Mouse (Mus musculus) adrenal gland, adult 18-20 months (tissue): ENCODE results near the gene Fgf14. TPM values are rescaled to one million over a fixed set of nuclear protein-coding genes. Genes with fewer than 3 reads are reported as not detected.
"Not testable (repeated sequence)": the region's sequence is repeated elsewhere in the genome, so short reads cannot be mapped to it uniquely, and the experiment has no call there.

Source experiments
- DNase-seq, 2 experiments: peaks; one replicate each; pipeline ENCODE4 v3.0.0; 2021 to 2022; ENCODE audit warnings: low spot score in 2 of 2
- long read RNA-seq, 2 experiments: library from polyadenylated mRNA; stranded (forward); transcript quantifications; one replicate each; pipeline ENCODE4 v2.0.0; 2021
- total RNA-seq, 2 experiments: library from RNA; stranded (reverse); gene quantifications; 1 replicate in 1 of 2; 2 replicates in 1 of 2; pipeline ENCODE4 v1.2.3; 2021

Fgf14 gene
- 1 to 10 TPM; 1.3 to 1.8 TPM for total RNA-seq
- long read RNA-seq, experiment 1, partial matches to known transcripts: 0 of 2 reads
- long read RNA-seq, experiment 1, other reads (novel, unspliced or antisense): 2 of 2 reads
- long read RNA-seq, experiment 2, partial matches to known transcripts: 0 of 1 reads
- long read RNA-seq, experiment 2, other reads (novel, unspliced or antisense): 0 of 1 reads

DNA sequence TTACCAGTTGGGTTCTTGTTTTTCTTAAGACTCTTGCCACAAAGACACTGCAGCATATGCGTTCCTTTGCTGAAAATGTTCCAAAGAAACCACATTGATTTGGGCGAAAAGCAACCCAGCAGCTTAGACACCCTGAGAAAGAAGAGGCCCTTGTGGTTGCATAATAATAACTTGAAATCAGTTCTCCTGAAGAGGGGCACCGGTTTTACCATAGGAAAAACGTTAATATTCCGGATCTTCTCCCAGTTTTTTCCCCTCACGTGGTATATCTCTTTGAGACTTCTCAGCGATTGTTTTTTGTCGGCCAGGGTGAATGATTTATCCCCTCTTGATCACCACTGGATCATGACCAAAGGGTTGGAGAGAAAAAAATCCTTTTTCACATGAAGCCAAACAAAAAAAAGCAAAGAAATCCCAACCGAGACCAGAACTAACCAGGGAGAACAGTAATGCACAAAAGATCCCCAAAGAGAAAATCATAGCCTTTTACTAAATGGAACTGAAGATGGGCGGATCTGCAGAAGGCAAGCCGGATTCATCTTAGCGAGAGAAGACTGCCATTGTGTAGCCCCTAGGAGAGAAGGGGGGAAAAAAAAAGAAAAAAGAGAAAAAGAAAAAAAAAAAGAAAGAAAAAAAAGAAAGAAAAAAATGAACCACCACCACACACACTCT is at the start of gene Fgf14:
Gene Fgf14, minus strand, starts transcription at position 622 of the 672 bp plus-strand sequence.
- DNase-seq: no peak

DNA sequence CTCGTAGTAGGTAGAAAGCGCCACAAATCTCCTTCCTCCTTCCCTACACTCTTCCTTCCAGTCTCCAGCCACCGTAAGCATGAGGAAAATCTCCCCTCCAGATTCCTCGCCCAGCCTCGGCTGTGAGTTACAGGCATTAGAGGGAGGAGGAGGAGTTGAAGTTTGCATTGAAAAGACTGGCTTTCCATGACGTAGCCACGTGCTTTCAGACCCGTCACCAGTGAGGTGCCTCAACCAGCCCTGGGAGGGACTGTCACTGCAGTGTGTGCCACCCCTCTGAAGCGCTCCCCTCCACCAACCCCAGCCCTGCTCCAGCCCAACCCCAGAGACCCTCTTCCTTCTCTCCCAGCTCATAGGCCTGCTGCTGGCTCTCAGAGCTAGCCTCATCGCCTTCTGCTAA is 452 bp upstream of the Fgf14 start:
- DNase-seq: no peak

DNA sequence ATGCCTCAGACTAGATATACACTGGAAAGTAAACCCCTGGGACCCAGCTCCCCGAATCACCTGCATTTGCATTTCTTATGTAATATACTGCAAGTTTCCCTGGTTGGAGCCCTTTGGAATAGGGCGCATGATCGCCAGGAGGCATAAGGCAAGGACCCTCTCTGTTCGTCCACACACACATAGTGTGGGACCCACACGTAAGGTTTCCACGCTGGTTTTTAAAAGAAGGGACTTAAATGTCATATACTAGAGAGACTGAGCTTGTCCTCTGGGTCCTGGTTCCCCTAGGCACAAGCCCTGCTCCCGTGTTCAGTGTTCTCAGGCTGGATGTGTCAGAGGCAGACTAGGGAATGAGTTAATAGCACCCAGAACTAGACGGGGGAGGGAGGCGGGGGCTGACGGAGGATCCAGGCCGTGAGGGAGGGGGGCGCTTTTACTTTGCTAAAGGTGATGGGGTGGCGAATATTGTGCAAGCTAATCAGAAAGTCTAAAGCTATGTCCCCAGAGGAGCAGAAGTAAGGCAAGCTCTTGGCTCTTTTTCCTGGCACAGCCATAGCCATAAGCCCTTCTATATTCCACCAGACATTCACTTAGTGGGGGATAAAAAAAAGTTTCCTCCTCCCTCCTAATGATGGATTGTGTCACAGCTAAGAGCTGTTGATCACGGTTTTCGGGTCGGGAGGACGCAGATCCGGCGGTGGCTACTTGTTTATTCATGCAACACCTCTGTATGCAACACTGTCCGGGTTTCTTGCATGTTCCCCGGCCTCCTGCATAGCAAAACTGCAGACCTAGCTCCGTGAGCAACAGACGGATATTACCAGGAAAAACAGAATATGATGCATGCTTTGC is 1.0 kb downstream of the Fgf14 start:
- DNase-seq: no peak

DNA sequence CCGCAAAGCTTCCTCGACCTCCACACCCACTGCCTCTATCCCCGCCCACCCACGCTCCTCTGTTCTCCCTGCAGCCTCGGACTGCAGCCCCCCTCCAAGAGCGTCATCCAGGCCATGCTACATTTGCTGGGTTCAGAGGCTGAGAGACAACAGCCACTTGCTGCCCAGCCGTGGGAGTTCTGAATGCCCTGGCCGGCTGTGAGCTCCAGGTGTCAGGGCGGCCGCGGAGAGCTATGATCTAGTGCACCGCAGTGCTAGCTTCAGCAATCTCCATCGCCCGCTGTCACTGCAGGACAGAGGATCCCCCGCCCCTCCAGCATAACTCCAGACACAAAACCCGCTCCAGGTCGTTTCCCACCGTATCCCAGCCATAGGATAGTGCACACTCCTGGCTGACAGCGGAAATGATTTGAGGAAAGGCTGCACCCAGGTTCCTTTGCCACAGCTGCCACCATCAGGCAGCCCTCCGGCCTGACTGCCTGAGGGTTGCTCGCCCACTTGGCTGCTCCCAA is 1.7 kb downstream of the Fgf14 start:
- no peak for DNase-seq

DNA sequence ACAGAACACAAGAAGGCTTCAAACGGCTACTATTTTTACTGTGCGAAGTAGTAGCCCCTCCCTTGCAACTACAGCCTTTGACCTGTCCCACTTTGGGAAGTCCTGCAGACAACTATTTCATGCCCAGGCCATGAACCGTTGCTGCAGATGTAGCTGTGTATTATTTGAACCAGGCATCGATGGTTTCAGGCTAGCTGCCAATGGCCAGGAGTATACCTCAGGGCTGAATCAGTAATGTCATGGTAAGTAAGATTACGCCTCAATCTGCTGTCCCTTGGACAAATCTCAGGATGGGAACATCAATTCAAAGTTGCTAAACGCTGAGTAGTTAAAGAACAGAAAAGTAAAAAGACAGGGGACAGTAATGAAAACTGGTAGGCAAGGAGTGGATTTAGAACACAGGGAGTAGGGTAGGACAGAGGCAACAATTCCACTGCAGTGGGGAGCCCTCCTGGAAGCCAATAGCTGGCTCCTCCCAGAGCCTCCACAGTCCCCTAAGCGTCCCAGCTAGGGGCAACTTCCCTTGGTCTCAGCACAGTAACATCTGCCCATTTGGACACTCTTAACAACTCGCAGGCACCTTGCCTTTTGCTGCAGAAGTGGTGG is 2.3 kb downstream of the Fgf14 start:
- no peak for DNase-seq

DNA sequence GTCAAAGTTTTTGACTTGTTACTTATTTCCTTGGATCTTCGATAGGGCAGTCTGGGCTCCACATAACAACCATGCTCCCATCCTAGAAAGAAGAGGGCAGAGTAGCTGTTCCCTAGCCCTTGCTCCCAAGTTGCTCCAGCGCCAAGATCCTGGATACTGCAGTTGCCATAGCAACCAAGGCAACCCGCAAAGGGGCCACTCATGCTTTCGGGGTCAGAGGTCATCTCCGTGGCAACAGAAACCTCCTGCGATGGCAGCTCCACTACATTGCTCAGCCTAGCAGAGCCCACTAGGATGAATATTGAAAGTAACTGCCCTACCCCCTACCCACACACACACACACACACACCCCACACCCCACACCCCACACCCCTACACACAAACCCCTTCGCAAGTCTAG is 7.2 kb downstream of the Fgf14 start:
- DNase-seq: no peak

GRCm38 (mm10) chr14:124642822-124643221 is 34.1 kb downstream of the Fgf14 start:
- no peak for DNase-seq

- no peak for DNase-seq
Measured at GRCm38 (mm10) chr14:124634881-124635280, 42.0 kb downstream of the Fgf14 start.

DNA sequence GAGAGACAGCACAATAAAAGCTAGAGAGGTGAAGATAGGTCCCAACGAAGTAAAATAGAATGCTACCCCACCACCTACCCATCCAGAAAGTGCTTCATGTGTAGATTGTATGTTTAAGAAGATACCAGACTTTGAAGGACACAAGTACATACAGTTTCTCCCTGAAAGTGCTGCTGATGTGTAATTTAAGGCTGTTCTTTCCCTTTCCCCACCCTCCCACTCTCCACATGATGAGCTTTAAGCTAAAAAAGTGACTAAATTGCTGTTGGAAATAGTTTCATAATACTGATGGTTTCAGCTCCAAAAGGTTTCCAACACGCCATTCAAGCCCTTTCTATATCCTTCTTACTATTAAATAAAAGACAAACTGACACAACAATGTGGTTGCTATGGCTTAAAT is 63.5 kb downstream of the Fgf14 start:
- DNase-seq: no peak

DNA sequence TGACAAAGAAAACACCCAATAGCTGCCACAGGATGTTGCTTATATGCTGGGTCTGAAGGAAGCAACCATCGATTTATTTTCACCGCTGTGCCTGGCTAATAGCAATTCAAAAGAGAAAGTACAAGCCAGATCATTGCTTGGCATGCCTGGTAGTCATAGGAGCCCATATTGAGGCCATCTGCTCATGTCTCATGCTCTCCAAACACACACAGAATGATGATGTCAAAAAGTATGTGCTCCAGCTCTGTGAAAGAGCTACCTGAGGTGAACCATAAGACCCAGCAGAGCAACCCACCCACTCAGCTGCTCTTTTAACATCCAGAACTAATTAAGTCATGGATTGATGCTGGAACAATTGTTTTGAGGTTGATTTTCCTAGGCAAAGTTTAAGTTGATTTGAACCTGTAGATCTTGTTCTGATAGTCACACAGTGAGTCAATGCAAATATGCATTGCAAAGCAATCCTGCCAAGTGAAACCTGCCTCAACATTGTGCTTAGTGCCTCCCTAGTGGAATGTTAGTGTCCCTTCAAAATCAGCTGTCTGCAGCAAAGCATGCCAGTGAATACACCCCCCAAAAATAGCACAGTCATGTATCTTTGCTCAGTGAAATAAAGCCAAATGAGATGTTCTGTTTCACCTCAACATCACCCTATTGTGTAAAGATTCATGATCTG is 70.8 kb downstream of the Fgf14 start:
- no peak for DNase-seq

DNA sequence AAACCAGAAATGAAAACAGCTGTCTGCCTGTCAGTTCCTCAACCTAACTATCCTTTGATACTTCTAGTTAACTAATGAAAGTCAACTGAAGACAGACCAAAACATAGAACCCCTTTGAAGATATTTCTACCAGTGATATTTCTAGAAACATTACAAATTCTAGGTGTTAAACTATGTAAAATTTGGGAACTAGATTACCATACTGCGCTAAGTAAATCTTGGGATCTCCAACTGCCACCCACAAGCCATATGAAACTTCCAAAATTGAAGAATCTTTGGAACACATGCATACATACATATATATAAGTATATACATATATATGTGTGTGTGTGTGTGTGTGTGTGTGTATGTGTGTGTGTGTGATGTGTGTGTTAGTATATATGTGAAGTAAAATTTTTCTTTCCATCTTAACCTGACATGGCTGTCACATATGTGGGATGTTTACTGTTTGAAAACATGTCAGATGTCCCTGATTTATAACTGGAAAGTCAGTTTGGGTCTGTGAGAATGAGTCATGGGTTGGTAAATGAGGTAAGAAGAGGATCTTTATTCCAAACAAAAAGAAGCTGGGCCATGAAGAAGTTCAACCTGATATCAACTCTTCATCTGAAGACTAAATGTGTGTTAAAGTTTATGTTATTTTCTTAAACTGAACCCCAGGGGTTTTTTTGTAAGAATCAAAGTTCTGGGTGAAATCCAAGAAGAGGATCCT is 71.7 kb downstream of the Fgf14 start:
- DNase-seq: no peak

DNA sequence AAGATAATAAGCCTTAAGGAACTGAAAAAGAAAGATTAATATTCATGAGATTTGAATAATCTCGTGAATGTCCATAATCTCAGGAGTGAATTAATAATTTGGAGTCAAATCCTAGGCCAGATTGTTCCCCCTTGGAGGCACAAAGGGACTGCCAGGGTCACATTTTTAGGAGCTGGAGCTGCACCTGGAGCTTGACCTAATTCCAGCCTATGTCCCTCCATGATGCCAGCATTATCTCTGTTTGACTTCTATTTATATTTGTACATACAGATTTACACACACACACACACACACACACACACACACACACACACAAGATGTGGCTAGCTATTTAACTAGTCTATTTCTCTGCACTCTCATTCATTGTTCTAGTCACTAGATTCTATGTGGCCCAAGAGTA is 100.4 kb downstream of the Fgf14 start:
- no peak for DNase-seq

GRCm38 (mm10) chr14:124575130-124575885 is 101.6 kb downstream of the Fgf14 start:
- DNase-seq: no peak

GRCm38 (mm10) chr14:124566445-124566844 is 110.5 kb downstream of the Fgf14 start:
- no peak for DNase-seq

- no peak for DNase-seq
Measured at GRCm38 (mm10) chr14:124561544-124561943, 115.4 kb downstream of the Fgf14 start.

- no peak for DNase-seq
Measured at GRCm38 (mm10) chr14:124536106-124536505, 140.8 kb downstream of the Fgf14 start.

DNA sequence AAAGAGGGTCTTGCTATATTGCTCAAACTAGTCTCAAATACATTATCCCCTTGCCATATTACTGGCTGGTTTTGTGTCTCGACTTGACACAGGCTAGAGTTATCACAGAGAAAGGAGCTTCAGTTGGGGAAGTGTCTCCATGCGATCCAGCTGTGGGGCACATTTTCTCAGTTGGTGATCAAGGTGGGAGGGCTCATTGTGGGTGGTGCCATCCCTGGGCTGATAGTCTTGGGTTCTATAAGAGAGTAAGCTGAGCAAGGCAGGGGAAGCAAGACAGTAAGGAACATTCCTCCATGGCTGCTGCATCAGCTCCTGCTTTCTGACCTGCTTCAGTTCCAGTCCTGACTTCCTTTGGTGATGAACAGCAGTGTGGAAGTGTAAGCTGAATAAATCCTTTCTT is 141.6 kb downstream of the Fgf14 start:
- not testable (repeated sequence) for DNase-seq

GRCm38 (mm10) chr14:124532051-124532450 is 144.9 kb downstream of the Fgf14 start:
- DNase-seq: no peak

GRCm38 (mm10) chr14:124512009-124512408 is 164.9 kb downstream of the Fgf14 start:
- DNase-seq: no peak

DNA sequence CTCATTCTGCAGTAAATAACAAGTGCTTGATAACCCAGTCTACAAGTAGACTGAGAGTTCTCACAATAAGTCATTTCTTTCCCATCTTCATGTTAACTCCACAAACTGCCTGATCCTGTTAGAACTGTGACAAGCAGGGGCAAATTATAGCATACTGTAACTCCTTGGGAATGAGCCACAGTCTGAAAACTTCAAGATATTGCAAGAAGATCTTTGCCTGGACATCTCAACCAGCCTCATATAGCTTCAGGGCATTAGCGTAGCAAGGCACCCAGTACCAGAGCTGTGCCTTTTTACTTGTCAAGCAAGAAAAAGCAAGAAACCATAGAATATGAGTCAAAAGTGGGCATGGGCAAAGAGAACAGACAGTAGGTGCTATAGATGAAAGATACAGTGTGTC is 188.0 kb downstream of the Fgf14 start:
- no peak for DNase-seq
